Mouse (Mus musculus) lung, postnatal 4 days (tissue): Measurements from ENCODE around the gene Eftud2.

Experiments
- DNase-seq, 2 experiments: peaks; one replicate each; pipeline ENCODE4 v3.0.0; 2021

Gene Eftud2

GRCm38 (mm10) chr11:102874801-102875334, 5.9 kb downstream of the Eftud2 start:
- DNase-seq, result no peak

GRCm38 (mm10) chr11:102864272-102864671, 16.5 kb downstream of the Eftud2 start:
- DNase-seq, result peak in 1 of 2 experiments; percentile 66

GRCm38 (mm10) chr11:102859933-102860332, 20.9 kb downstream of the Eftud2 start:
- no peak for DNase-seq

- DNase-seq, result no peak
These were observed 21.8 kb downstream of the Eftud2 start for GRCm38 (mm10) chr11:102858951-102859350.

GRCm38 (mm10) chr11:102855941-102856340, 24.8 kb downstream of the Eftud2 start:
- DNase-seq, result no peak

GRCm38 (mm10) chr11:102853760-102854159, 27.0 kb downstream of the Eftud2 start:
- DNase-seq, result no peak

- DNase-seq, result peak; percentile 56 to 69
These were observed 28.9 kb downstream of the Eftud2 start for GRCm38 (mm10) chr11:102851883-102852282.

- DNase-seq, result no peak
These were observed 34.9 kb downstream of the Eftud2 start for GRCm38 (mm10) chr11:102845926-102846325.

GRCm38 (mm10) chr11:102838616-102839150, 42.1 kb downstream of the Eftud2 start:
- no peak for DNase-seq

GRCm38 (mm10) chr11:102838126-102838525, 42.7 kb downstream of the Eftud2 start:
- peak; percentile 13 to 59 for DNase-seq

- no peak for DNase-seq
These were observed 43.4 kb downstream of the Eftud2 start for GRCm38 (mm10) chr11:102837385-102837784.

- DNase-seq, result no peak
These were observed 44.6 kb downstream of the Eftud2 start for GRCm38 (mm10) chr11:102836146-102836545.

GRCm38 (mm10) chr11:102835549-102835948, 45.2 kb downstream of the Eftud2 start, which contains the start of gene Higd1b:
Higd1b (plus strand) TSS chr11:102835849.
- peak in 1 of 2 experiments; percentile 20 for DNase-seq

GRCm38 (mm10) chr11:102834219-102834618, 46.6 kb downstream of the Eftud2 start:
- DNase-seq, result peak in 1 of 2 experiments; percentile 71

- DNase-seq, result no peak
These were observed 48.0 kb downstream of the Eftud2 start for GRCm38 (mm10) chr11:102832700-102833297.

GRCm38 (mm10) chr11:102830276-102830675, 50.5 kb downstream of the Eftud2 start:
- DNase-seq, result no peak

GRCm38 (mm10) chr11:102827097-102827496, 53.7 kb downstream of the Eftud2 start:
- DNase-seq, result no peak

GRCm38 (mm10) chr11:102826476-102826875, 54.3 kb downstream of the Eftud2 start:
- DNase-seq, result no peak

GRCm38 (mm10) chr11:102821231-102821630, 59.6 kb downstream of the Eftud2 start:
- DNase-seq, result no peak

- no peak for DNase-seq
These were observed 60.4 kb downstream of the Eftud2 start for GRCm38 (mm10) chr11:102820432-102820831.

GRCm38 (mm10) chr11:102819783-102820385, 60.9 kb downstream of the Eftud2 start:
- DNase-seq, result no peak

- DNase-seq, result peak; percentile 76 to 86
These were observed 61.6 kb downstream of the Eftud2 start, which contains the start of gene Gjc1 for GRCm38 (mm10) chr11:102819021-102819782. Gjc1 (minus strand) TSS chr11:102819700.
